Mouse (Mus musculus) lung, adult 18-20 months (tissue): ENCODE measurements at regions not wholly inside any gene's neighbourhood (a gene's known extent, or its start where the extent isn't known, plus 50 kb on each side); places are given as distances from the start of the nearest gene placed in this dataset.

Experiments
- DNase-seq, 2 experiments: peaks; one replicate each; pipeline ENCODE4 v3.0.0; 2022; ENCODE audit warnings: mixed read lengths in 2 of 2

GRCm38 (mm10) chr2:50916323-50917221, 232.3 kb downstream of the Rnd3 start:
- no peak for DNase-seq

GRCm38 (mm10) chr2:50915149-50915548, 233.8 kb downstream of the Rnd3 start:
- DNase-seq = no peak

GRCm38 (mm10) chr2:50914176-50914575, 234.7 kb downstream of the Rnd3 start:
- no peak for DNase-seq

- peak in 1 of 2 experiments; percentile 14 for DNase-seq
Measured at GRCm38 (mm10) chr2:50908762-50909161, 240.1 kb downstream of the Rnd3 start.

- no peak for DNase-seq
Measured at GRCm38 (mm10) chr2:50902701-50903100, 246.2 kb downstream of the Rnd3 start.

- DNase-seq = no peak
Measured at GRCm38 (mm10) chr2:50902220-50902619, 246.7 kb downstream of the Rnd3 start.

GRCm38 (mm10) chr2:50888992-50889391, 259.9 kb downstream of the Rnd3 start:
- no peak for DNase-seq

- DNase-seq = no peak
Measured at GRCm38 (mm10) chr2:50887954-50888353, 261.0 kb downstream of the Rnd3 start.

- no peak for DNase-seq
Measured at GRCm38 (mm10) chr2:50885924-50886315, 263.0 kb downstream of the Rnd3 start.

GRCm38 (mm10) chr2:50885280-50885923, 263.5 kb downstream of the Rnd3 start:
- no peak for DNase-seq

- peak; percentile 6 to 44 for DNase-seq
Measured at GRCm38 (mm10) chr2:50881514-50882038, 267.3 kb downstream of the Rnd3 start.

GRCm38 (mm10) chr2:50880806-50881205, 268.1 kb downstream of the Rnd3 start:
- DNase-seq = no peak

- peak; percentile 84 to 89 for DNase-seq
Measured at GRCm38 (mm10) chr2:50877716-50878115, 271.2 kb downstream of the Rnd3 start.

- no peak for DNase-seq
Measured at GRCm38 (mm10) chr2:50875072-50875471, 273.8 kb downstream of the Rnd3 start.

- no peak for DNase-seq
Measured at GRCm38 (mm10) chr2:50853538-50854244, 295.2 kb downstream of the Rnd3 start.

- DNase-seq = no peak
Measured at GRCm38 (mm10) chr2:50852413-50852919, 296.4 kb downstream of the Rnd3 start.

- DNase-seq = no peak
Measured at GRCm38 (mm10) chr2:50850071-50850470, 298.8 kb downstream of the Rnd3 start.

GRCm38 (mm10) chr2:50841881-50842280, 307.0 kb downstream of the Rnd3 start:
- DNase-seq = no peak

GRCm38 (mm10) chr2:50835511-50836320, 313.2 kb downstream of the Rnd3 start:
- DNase-seq = no peak

GRCm38 (mm10) chr2:50833791-50834190, 315.1 kb downstream of the Rnd3 start:
- DNase-seq = no peak

GRCm38 (mm10) chr2:50832471-50832870, 316.4 kb downstream of the Rnd3 start:
- DNase-seq = no peak
